Mouse (Mus musculus): ENCODE data around the gene Fto. TPM values are rescaled to one million over a fixed set of nuclear protein-coding genes. Genes with fewer than 3 reads are reported as not detected.
A peak's percentile ranks its signal among the peaks of the same experiment; 100 is the strongest.

Fto gene
- polyA plus RNA-seq, 1 experiment from 2014 or later, result 110 TPM

GRCm38 (mm10) chr8:91443911-91444310, 130.6 kb downstream of the Fto start:
- Histone ChIP-seq H3K27ac (ENCODE audit: low read depth, low read length) (no peak overlapping the region), H3K4me3 (ENCODE audit: low read depth, low read length) (no peak overlapping the region), H3K36me3 (ENCODE audit: control insufficient read depth, insufficient read depth, low read length) (no peaks in the 10 kb centered on the region), H3K4me2 (no peak overlapping the region), H3K9ac (ENCODE audit: low read length) (no peak overlapping the region), H3K9me3 (ENCODE audit: control insufficient read depth, low read length) (no peaks in the 10 kb centered on the region), H3K4me1 (ENCODE audit: control insufficient read depth, insufficient read depth, low read length) (no peaks in the 10 kb centered on the region), H3K27me3 (ENCODE audit: control insufficient read depth, insufficient read depth, low read length) (no peaks in the 10 kb centered on the region)
- ATAC-seq (ENCODE audit: low FRiP score) (no peak), DNase-seq (ENCODE audit: low spot score, missing footprints) (no peak)
- 78% methylated on average over 4 of the region's 4 CpGs for WGBS

- DNase-seq (ENCODE audit: low spot score, missing footprints) (no peak), ATAC-seq (ENCODE audit: low FRiP score) (no peak)
- Histone ChIP-seq H3K27me3 (ENCODE audit: control insufficient read depth, insufficient read depth, low read length) (no peaks in the 10 kb centered on the region), H3K4me1 (ENCODE audit: control insufficient read depth, insufficient read depth, low read length) (no peaks in the 10 kb centered on the region), H3K9me3 (ENCODE audit: control insufficient read depth, low read length) (no peaks in the 10 kb centered on the region), H3K4me2 (no peak overlapping the region), H3K27ac (ENCODE audit: low read depth, low read length) (no peak overlapping the region), H3K4me3 (ENCODE audit: low read depth, low read length) (no peak overlapping the region), H3K9ac (ENCODE audit: low read length) (no peak overlapping the region), H3K36me3 (ENCODE audit: control insufficient read depth, insufficient read depth, low read length) (no peaks in the 10 kb centered on the region)
- WGBS, result 84% methylated on average over 11 of the region's 11 CpGs
Measured at GRCm38 (mm10) chr8:91444636-91445410, 131.5 kb downstream of the Fto start.

GRCm38 (mm10) chr8:91445516-91445915, 132.2 kb downstream of the Fto start:
- WGBS, result 82% methylated on average over 10 of the region's 10 CpGs
- peak; percentile 82 for DNase-seq (ENCODE audit: low spot score, missing footprints)

GRCm38 (mm10) chr8:91446008-91446407, 132.7 kb downstream of the Fto start:
- Histone ChIP-seq H3K36me3 (ENCODE audit: control insufficient read depth, insufficient read depth, low read length) (no peaks in the 10 kb centered on the region), H3K9me3 (ENCODE audit: control insufficient read depth, low read length) (no peaks in the 10 kb centered on the region), H3K27me3 (ENCODE audit: control insufficient read depth, insufficient read depth, low read length) (no peaks in the 10 kb centered on the region), H3K4me3 (ENCODE audit: low read depth, low read length) (no peak overlapping the region), H3K4me2 (no peak overlapping the region), H3K4me1 (ENCODE audit: control insufficient read depth, insufficient read depth, low read length) (no peaks in the 10 kb centered on the region), H3K27ac (ENCODE audit: low read depth, low read length) (no peak overlapping the region), H3K9ac (ENCODE audit: low read length) (no peak overlapping the region)
- ATAC-seq (ENCODE audit: low FRiP score) (no peak), DNase-seq (ENCODE audit: low spot score, missing footprints) (no peak)
- 90% methylated on average over 5 of the region's 5 CpGs for WGBS

More at GRCm38 (mm10) chr8:91445516-91445915, 132.2 kb downstream of the Fto start:
- H3K4me2 ChIP-seq, result no peak overlapping the region
- no peaks in the 10 kb centered on the region for H3K27me3 ChIP-seq (ENCODE audit: control insufficient read depth, insufficient read depth, low read length)
- H3K4me3 ChIP-seq (ENCODE audit: low read depth, low read length), result no peak overlapping the region
- H3K4me1 ChIP-seq (ENCODE audit: control insufficient read depth, insufficient read depth, low read length), result no peaks in the 10 kb centered on the region
- no peaks in the 10 kb centered on the region for H3K36me3 ChIP-seq (ENCODE audit: control insufficient read depth, insufficient read depth, low read length)
- no peak overlapping the region for H3K27ac ChIP-seq (ENCODE audit: low read depth, low read length)
- H3K9me3 ChIP-seq (ENCODE audit: control insufficient read depth, low read length), result no peaks in the 10 kb centered on the region
- no peak overlapping the region for H3K9ac ChIP-seq (ENCODE audit: low read length)
- no peak for ATAC-seq (ENCODE audit: low FRiP score)

GRCm38 (mm10) chr8:91448667-91449329, 135.5 kb downstream of the Fto start:
- no peaks in the 10 kb centered on the region for H3K9me3 ChIP-seq (ENCODE audit: control insufficient read depth, low read length)
- ATAC-seq (ENCODE audit: low FRiP score) (no peak), DNase-seq (ENCODE audit: low spot score, missing footprints) (peak; percentile 61)
- H3K9ac ChIP-seq (ENCODE audit: low read length), result no peak overlapping the region
- no peaks in the 10 kb centered on the region for H3K4me1 ChIP-seq (ENCODE audit: control insufficient read depth, insufficient read depth, low read length)
- no peak overlapping the region for H3K27ac ChIP-seq (ENCODE audit: low read depth, low read length)
- no peaks in the 10 kb centered on the region for H3K36me3 ChIP-seq (ENCODE audit: control insufficient read depth, insufficient read depth, low read length)
- H3K4me3 ChIP-seq (ENCODE audit: low read depth, low read length), result no peak overlapping the region
- H3K4me2 ChIP-seq, result no peak overlapping the region
- no peaks in the 10 kb centered on the region for H3K27me3 ChIP-seq (ENCODE audit: control insufficient read depth, insufficient read depth, low read length)
- WGBS, result 86% methylated on average over 7 of the region's 7 CpGs

- 97% methylated on average over 2 of the region's 2 CpGs for WGBS
- Histone ChIP-seq H3K4me1 (ENCODE audit: control insufficient read depth, insufficient read depth, low read length) (no peaks in the 10 kb centered on the region), H3K36me3 (ENCODE audit: control insufficient read depth, insufficient read depth, low read length) (no peaks in the 10 kb centered on the region), H3K9ac (ENCODE audit: low read length) (no peak overlapping the region), H3K27ac (ENCODE audit: low read depth, low read length) (no peak overlapping the region), H3K27me3 (ENCODE audit: control insufficient read depth, insufficient read depth, low read length) (no peaks in the 10 kb centered on the region), H3K4me3 (ENCODE audit: low read depth, low read length) (no peak overlapping the region), H3K9me3 (ENCODE audit: control insufficient read depth, low read length) (no peaks in the 10 kb centered on the region), H3K4me2 (no peak overlapping the region)
- DNase-seq (ENCODE audit: low spot score, missing footprints), result peak; percentile 14
- no peak for ATAC-seq (ENCODE audit: low FRiP score)
Measured at GRCm38 (mm10) chr8:91454926-91455325, 141.6 kb downstream of the Fto start.

- 93% methylated on average over 5 of the region's 5 CpGs for WGBS
- DNase-seq (ENCODE audit: low spot score, missing footprints), result peak; percentile 66
- H3K9ac ChIP-seq (ENCODE audit: low read length), result no peak overlapping the region
- ATAC-seq (ENCODE audit: low FRiP score), result no peak
- no peaks in the 10 kb centered on the region for H3K36me3 ChIP-seq (ENCODE audit: control insufficient read depth, insufficient read depth, low read length)
- no peaks in the 10 kb centered on the region for H3K9me3 ChIP-seq (ENCODE audit: control insufficient read depth, low read length)
- H3K4me3 ChIP-seq (ENCODE audit: low read depth, low read length), result no peak overlapping the region
- H3K4me2 ChIP-seq, result no peak overlapping the region
- H3K27ac ChIP-seq (ENCODE audit: low read depth, low read length), result no peak overlapping the region
- no peaks in the 10 kb centered on the region for H3K27me3 ChIP-seq (ENCODE audit: control insufficient read depth, insufficient read depth, low read length)
- no peaks in the 10 kb centered on the region for H3K4me1 ChIP-seq (ENCODE audit: control insufficient read depth, insufficient read depth, low read length)
Measured at GRCm38 (mm10) chr8:91455591-91455990, 142.3 kb downstream of the Fto start.

- ATAC-seq (ENCODE audit: low FRiP score) (no peak), DNase-seq (ENCODE audit: low spot score, missing footprints) (peak; percentile 12)
- no peaks in the 10 kb centered on the region for H3K4me1 ChIP-seq (ENCODE audit: control insufficient read depth, insufficient read depth, low read length)
- 94% methylated on average over 1 of the region's 1 CpGs for WGBS
- no peak overlapping the region for H3K9ac ChIP-seq (ENCODE audit: low read length)
- no peak overlapping the region for H3K4me3 ChIP-seq (ENCODE audit: low read depth, low read length)
- no peak overlapping the region for H3K27ac ChIP-seq (ENCODE audit: low read depth, low read length)
- no peaks in the 10 kb centered on the region for H3K9me3 ChIP-seq (ENCODE audit: control insufficient read depth, low read length)
- no peak overlapping the region for H3K4me2 ChIP-seq
- H3K36me3 ChIP-seq (ENCODE audit: control insufficient read depth, insufficient read depth, low read length), result no peaks in the 10 kb centered on the region
- H3K27me3 ChIP-seq (ENCODE audit: control insufficient read depth, insufficient read depth, low read length), result no peaks in the 10 kb centered on the region
Measured at GRCm38 (mm10) chr8:91458016-91458415, 144.7 kb downstream of the Fto start.

- no peak overlapping the region for H3K9ac ChIP-seq (ENCODE audit: low read length)
- H3K9me3 ChIP-seq (ENCODE audit: control insufficient read depth, low read length), result no peaks in the 10 kb centered on the region
- no peak overlapping the region for H3K4me2 ChIP-seq
- H3K27ac ChIP-seq (ENCODE audit: low read depth, low read length), result no peak overlapping the region
- ATAC-seq (ENCODE audit: low FRiP score) (no peak), DNase-seq (ENCODE audit: low spot score, missing footprints) (no peak)
- no peaks in the 10 kb centered on the region for H3K4me1 ChIP-seq (ENCODE audit: control insufficient read depth, insufficient read depth, low read length)
- no peaks in the 10 kb centered on the region for H3K36me3 ChIP-seq (ENCODE audit: control insufficient read depth, insufficient read depth, low read length)
- no peak overlapping the region for H3K4me3 ChIP-seq (ENCODE audit: low read depth, low read length)
- 89% methylated on average over 6 of the region's 6 CpGs for WGBS
- H3K27me3 ChIP-seq (ENCODE audit: control insufficient read depth, insufficient read depth, low read length), result no peaks in the 10 kb centered on the region
Measured at GRCm38 (mm10) chr8:91460965-91461364, 147.6 kb downstream of the Fto start.
